Mouse (Mus musculus): ENCODE data around the gene Dnaaf1. TPM values are rescaled to one million over a fixed set of nuclear protein-coding genes. Genes with fewer than 3 reads are reported as not detected.

Gene Dnaaf1
- polyA plus RNA-seq, 1 experiment from 2014 or later: 0.16 TPM

Other genes with a start within 250 kb of the Dnaaf1 start
- 286 and 306 TPM in 2 replicates for gene Hsbp1, start 230.7 kb upstream of the Dnaaf1 start, polyA plus RNA-seq (2015; fragmentation: Nextera tagmentation; extraction: Ambion mirVana)
- 19.1 and 21.1 TPM in 2 replicates for gene Mlycd, start 180.4 kb upstream of the Dnaaf1 start, polyA plus RNA-seq (2015; fragmentation: Nextera tagmentation; extraction: Ambion mirVana)
- gene Osgin1, start 141.1 kb upstream of the Dnaaf1 start, polyA plus RNA-seq (2015; fragmentation: Nextera tagmentation; extraction: Ambion mirVana): 0.67 and 1.4 TPM in 2 replicates
- 0.16 and 0.20 TPM in 2 replicates for gene Necab2, start 128.5 kb upstream of the Dnaaf1 start, polyA plus RNA-seq (2015; fragmentation: Nextera tagmentation; extraction: Ambion mirVana)
- not detected in 2 replicates for gene Slc38a8, start 73.5 kb upstream of the Dnaaf1 start, polyA plus RNA-seq (2015; fragmentation: Nextera tagmentation; extraction: Ambion mirVana)
- gene Mbtps1, start 16.5 kb upstream of the Dnaaf1 start, polyA plus RNA-seq (2015; fragmentation: Nextera tagmentation; extraction: Ambion mirVana): 57.2 and 75.0 TPM in 2 replicates
- 25.4 and 39.8 TPM in 2 replicates for gene Hsdl1, start 52 bp upstream of the Dnaaf1 start, polyA plus RNA-seq (2015; fragmentation: Nextera tagmentation; extraction: Ambion mirVana)
- gene Taf1c, start 30.0 kb downstream of the Dnaaf1 start, polyA plus RNA-seq (2015; fragmentation: Nextera tagmentation; extraction: Ambion mirVana): 4.1 and 8.8 TPM in 2 replicates
- gene Adad2, start 37.5 kb downstream of the Dnaaf1 start, polyA plus RNA-seq (2015; fragmentation: Nextera tagmentation; extraction: Ambion mirVana): not detected in 2 replicates
- 0.05 TPM in 1 of 2 replicates, not detected in the other for gene Kcng4, start 60.4 kb downstream of the Dnaaf1 start, polyA plus RNA-seq (2015; fragmentation: Nextera tagmentation; extraction: Ambion mirVana)
- 5.9 and 6.2 TPM in 2 replicates for gene Wfdc1, start 91.1 kb downstream of the Dnaaf1 start, polyA plus RNA-seq (2015; fragmentation: Nextera tagmentation; extraction: Ambion mirVana)
- gene Atp2c2, start 124.8 kb downstream of the Dnaaf1 start, polyA plus RNA-seq (2015; fragmentation: Nextera tagmentation; extraction: Ambion mirVana): 0.13 and 0.42 TPM in 2 replicates
- 10.9 and 12.8 TPM in 2 replicates for gene Tldc1, start 203.2 kb downstream of the Dnaaf1 start, polyA plus RNA-seq (2015; fragmentation: Nextera tagmentation; extraction: Ambion mirVana)